Mouse (Mus musculus) neural tube, embryonic 15.5 days (tissue): Measurements from ENCODE around the gene Ptpn12. TPM values are rescaled to one million over a fixed set of nuclear protein-coding genes. Genes with fewer than 3 reads are reported as not detected.

ENCODE experiments used
- ATAC-seq: fragments of 200-750 bp; cut with Nextera tagmentation; 2 replicates; pipeline ENCODE4 v1.8.0; 2017; ENCODE audit warnings: mild to moderate bottlenecking, moderate TSS enrichment, moderate library complexity; ENCODE audit not compliant: low FRiP score
- H3K27ac ChIP-seq: fragments of 300-500 bp; sonication (generic); replicated peaks from 2 replicates; pipeline ENCODE4 v1.5.1; 2015; ENCODE audit warnings: mild to moderate bottlenecking, inconsistent platforms
- H3K27me3 ChIP-seq: fragments of 300-500 bp; sonication (generic); replicated peaks from 2 replicates; pipeline ENCODE4 v1.6.1; 2015; ENCODE audit warnings: inconsistent platforms
- H3K36me3 ChIP-seq: fragments of 300-500 bp; sonication (generic); 2 replicates; pipeline ENCODE4 v1.6.1; 2015; ENCODE audit warnings: inconsistent platforms
- H3K4me1 ChIP-seq: fragments of 300-500 bp; sonication (generic); 2 replicates; pipeline ENCODE4 v1.6.1; 2015; ENCODE audit warnings: inconsistent platforms
- H3K4me2 ChIP-seq: fragments of 300-500 bp; sonication (generic); 2 replicates; pipeline ENCODE4 v1.6.1; 2015; ENCODE audit warnings: inconsistent platforms, mild to moderate bottlenecking, moderate library complexity
- H3K4me3 ChIP-seq: fragments of 300-500 bp; sonication (generic); replicated peaks from 2 replicates; pipeline ENCODE4 v1.5.1; 2015; ENCODE audit warnings: mild to moderate bottlenecking, inconsistent platforms
- H3K9ac ChIP-seq: fragments of 300-500 bp; sonication (generic); replicated peaks from 2 replicates; pipeline ENCODE4 v1.6.1; 2015; ENCODE audit warnings: mild to moderate bottlenecking, inconsistent platforms
- H3K9me3 ChIP-seq: fragments of 300-500 bp; sonication (generic); replicated peaks from 2 replicates; pipeline ENCODE4 v1.6.1; 2016; ENCODE audit warnings: inconsistent platforms
- WGBS: fragments of 180-500 bp; shearing (Covaris S2); methylation state at CpG from one replicate; pipeline ENCODE4 v1.1.7; 2015; ENCODE audit warnings: mixed read lengths; 5-methylcytosine and 5-hydroxymethylcytosine counted together
- polyA plus RNA-seq: library from polyadenylated mRNA; unstranded; fragments of >200 nt; fragmentation: Nextera tagmentation; extraction: Ambion mirVana; gene quantifications from 2 replicates; pipeline ENCODE4 v1.2.1, GENCODE M21; 2015

Gene Ptpn12
- polyA plus RNA-seq = 21.8 TPM in 2 replicates

DNA sequence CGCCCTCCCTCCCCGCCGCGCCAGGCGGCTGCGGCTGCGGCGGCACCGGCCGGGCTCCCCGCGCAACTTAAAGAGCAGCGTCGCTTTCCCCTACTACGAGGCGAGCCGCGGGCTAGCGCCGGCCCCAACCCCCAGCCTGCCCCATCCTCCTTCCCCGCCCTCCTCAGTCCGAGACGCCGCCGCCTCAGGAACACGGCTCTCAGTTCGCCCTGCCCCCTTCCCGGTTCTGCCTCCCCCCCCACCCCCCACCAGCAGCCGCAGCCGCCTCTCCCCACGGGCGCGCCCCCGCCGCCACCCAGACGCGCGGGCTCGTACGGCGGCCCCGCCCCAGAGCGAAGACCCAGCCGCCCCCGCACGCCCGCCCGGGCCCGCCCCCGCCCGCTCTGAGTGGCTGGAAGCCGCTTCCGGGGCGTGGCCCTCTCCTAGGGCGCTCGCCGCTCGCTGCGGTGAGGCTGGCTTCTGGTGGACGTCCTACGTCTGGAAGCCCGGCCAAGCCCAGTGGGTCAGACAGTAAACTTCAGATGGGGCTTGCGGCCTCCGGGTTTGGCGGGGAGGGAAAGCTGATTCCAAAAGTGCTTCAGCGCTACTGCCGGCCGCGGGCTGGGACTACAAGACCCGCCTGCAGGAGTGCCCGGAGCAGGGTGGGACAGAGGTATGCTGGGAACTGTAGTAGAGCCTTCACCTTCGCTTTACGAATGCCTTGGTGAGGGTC, at the start of gene Ptpn12:
Gene Ptpn12, minus strand, starts transcription at position 92 of the 712 bp plus-strand sequence.
- WGBS = 0% methylated on average over 49 of the region's 73 CpGs
- no peaks in the 10 kb centered on the region for H3K27me3 ChIP-seq
- H3K4me3 ChIP-seq = peak within 1 kb of the TSS; percentile 98
- no peaks in the 10 kb centered on the region for H3K9me3 ChIP-seq
- H3K36me3 ChIP-seq = no peaks in the 10 kb centered on the region
- peak; percentile 95 for ATAC-seq
- H3K4me1 ChIP-seq = peaks cover 14% of the 10 kb centered on the region
- H3K9ac ChIP-seq = peak within 1 kb of the TSS; percentile 100
- H3K4me2 ChIP-seq = peak within 1 kb of the TSS; percentile 67
- peak within 1 kb of the TSS; percentile 98 for H3K27ac ChIP-seq

DNA sequence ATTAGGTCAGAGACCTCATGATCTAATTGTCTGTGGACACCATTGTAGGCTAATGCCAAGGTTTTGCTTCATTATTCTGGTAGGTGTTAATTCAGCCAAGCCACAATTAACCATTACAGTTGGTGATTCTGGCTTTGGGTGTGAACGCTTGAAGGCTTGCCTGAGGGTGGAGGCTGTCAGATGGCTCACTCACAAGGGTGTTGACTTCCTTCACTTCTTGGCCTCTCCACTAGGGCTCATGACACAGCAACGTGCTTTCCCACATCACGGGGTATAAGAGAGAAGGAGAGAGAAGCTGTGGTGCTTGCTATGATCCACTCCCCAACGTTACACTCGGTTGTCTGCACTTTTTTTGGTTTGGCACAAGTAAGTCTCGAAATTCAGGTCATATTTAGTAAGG, 35.5 kb upstream of the Ptpn12 start:
- ATAC-seq = no peak
- H3K27me3 ChIP-seq = no peaks in the 10 kb centered on the region
- WGBS = 83% methylated on average over 6 of the region's 6 CpGs

DNA sequence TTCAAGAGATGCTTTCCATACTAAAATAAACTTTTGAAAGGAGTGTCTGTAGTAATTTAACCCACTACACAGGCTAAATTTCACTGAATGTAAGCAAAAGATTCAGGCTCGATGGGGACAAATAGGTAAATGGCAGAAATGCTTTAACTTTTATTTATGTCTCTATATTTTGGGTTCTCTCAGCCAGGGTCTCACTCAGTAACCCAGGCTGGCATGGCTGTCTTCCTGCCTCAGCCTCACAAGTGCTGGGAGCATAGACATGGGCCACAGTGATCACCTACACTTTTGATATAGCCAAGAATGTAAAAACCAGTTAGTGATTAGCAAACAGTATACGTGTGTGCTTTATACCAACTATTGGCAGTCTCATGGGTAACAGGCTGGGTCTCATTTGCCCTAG, 1.5 kb upstream of the Ptpn12 start:
- Histone ChIP-seq H3K9ac (no peak overlapping the region), H3K4me2 (peak overlapping the region; percentile 67; the same call in 1 of the 2 replicates), H3K4me3 (no peak overlapping the region), H3K27ac (no peak overlapping the region), H3K36me3 (no peaks in the 10 kb centered on the region), H3K9me3 (no peaks in the 10 kb centered on the region), H3K4me1 (peaks cover 11% of the 10 kb centered on the region), H3K27me3 (no peaks in the 10 kb centered on the region)
- 86% methylated on average over 2 of the region's 2 CpGs for WGBS
- ATAC-seq = no peak

More for the DNA sequence above, 35.5 kb upstream of the Ptpn12 start:
- H3K4me1 ChIP-seq = no peaks in the 10 kb centered on the region
- H3K4me3 ChIP-seq = no peak overlapping the region
- H3K4me2 ChIP-seq = no peak overlapping the region
- H3K36me3 ChIP-seq = no peaks in the 10 kb centered on the region
- H3K9me3 ChIP-seq = no peaks in the 10 kb centered on the region
- H3K9ac ChIP-seq = no peak overlapping the region
- H3K27ac ChIP-seq = no peak overlapping the region

DNA sequence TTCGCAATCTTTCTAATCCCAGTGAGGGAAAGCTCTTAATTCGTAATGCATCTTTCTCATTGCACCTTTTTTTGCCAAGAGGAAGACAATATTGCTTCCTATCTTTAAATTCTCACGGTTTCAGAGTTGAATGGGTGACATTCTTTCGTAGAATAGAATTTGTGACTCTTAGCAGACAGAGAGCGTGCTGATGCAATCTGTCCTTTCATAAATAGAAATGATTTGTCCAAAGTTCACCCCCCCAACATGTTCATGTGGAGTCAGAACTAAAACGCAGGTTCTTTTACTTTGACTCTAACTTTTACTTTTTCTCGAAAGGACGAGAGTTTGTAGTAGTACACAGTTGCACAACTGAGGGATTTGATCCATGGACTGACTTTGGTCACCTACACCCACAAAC, 884 bp upstream of the Ptpn12 start:
- Histone ChIP-seq H3K36me3 (no peaks in the 10 kb centered on the region), H3K9me3 (no peaks in the 10 kb centered on the region), H3K27me3 (no peaks in the 10 kb centered on the region), H3K4me1 (peaks cover 14% of the 10 kb centered on the region), H3K4me2 (peak overlapping the region; percentile 67), H3K4me3 (peak overlapping the region; percentile 98), H3K27ac (peak overlapping the region; percentile 98), H3K9ac (peak overlapping the region; percentile 67)
- ATAC-seq = no peak
- 7% methylated on average over 8 of the region's 8 CpGs for WGBS

DNA sequence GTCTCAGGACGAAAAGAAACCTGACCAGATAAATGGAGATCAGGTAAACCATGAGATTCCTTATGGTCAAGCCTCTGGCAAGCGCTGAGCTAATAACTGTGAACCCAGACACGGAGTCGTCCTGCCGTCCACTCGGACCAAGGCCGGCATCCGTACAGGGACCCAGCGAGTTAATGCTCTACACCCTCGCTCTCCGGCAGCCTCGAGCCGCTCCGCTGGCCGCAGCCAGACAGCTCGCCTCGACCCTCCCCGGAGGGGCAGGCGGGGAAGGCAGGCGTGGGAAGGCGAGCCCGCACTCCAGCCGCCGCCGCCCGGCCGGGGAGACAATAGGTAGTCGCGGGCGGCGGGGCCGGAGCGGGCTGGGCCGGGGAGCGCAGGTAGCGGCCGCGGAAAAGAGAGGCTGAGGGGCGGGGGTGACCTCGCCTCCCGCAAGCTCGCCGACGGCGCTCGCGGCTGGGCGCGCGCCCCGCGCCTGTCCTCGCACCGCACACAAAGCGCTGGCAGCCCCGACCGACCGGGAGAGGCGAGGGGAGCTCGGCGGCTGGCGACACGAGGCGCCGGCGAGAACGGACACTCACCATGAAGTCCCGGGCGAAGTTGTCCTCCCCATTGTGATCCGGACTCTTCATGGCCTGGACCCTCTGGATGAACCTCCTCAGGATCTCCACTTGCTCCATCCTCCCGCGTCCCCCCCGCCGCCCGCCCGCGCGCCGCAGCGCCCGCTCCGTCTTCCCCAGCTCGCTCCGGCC, 466 bp downstream of the Ptpn12 start:
- H3K36me3 ChIP-seq = no peaks in the 10 kb centered on the region
- ATAC-seq = peak; percentile 71
- H3K27me3 ChIP-seq = no peaks in the 10 kb centered on the region
- peaks cover 14% of the 10 kb centered on the region for H3K4me1 ChIP-seq
- H3K27ac ChIP-seq = peak overlapping the region; percentile 98
- under 1% methylated on average over 68 of the region's 84 CpGs for WGBS
- peak overlapping the region; percentile 100 for H3K9ac ChIP-seq
- H3K4me2 ChIP-seq = peak overlapping the region; percentile 67
- H3K4me3 ChIP-seq = peak overlapping the region; percentile 98
- H3K9me3 ChIP-seq = no peaks in the 10 kb centered on the region

DNA sequence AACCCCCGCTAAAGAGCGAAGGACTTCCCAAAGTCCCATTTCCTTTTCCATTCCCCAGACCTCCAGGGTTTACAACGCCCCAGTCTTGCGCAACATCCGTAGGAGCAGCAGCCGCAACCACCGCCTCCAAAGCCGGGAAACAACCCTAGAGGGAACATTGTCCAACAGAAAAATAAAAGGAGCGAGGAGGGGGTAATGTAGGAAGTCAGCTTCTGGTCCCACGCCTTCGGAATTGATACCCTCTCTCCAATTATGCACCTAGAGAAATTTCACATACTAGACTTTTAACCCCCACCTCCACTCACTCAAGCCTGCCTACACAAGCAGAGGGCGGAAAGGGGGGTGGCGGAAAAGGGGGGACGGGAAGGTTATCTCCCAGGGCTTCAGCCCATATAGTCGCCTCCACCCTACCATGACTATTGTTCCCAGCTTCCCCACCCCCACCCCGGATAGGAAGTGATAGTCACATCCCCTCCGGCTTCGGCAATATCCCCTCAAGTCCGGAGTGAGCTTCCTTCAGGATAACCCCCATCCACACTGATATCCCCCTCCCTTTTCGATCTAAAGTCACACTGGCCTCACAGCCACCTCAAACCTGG, 1.1 kb downstream of the Ptpn12 start:
- Histone ChIP-seq H3K36me3 (no peaks in the 10 kb centered on the region), H3K9me3 (no peaks in the 10 kb centered on the region), H3K4me1 (peaks cover 14% of the 10 kb centered on the region), H3K4me3 (peak overlapping the region; percentile 98), H3K9ac (peak overlapping the region; percentile 100), H3K27me3 (no peaks in the 10 kb centered on the region), H3K27ac (peak overlapping the region; percentile 98), H3K4me2 (peak overlapping the region; percentile 67)
- WGBS = under 1% methylated on average over 20 of the region's 20 CpGs
- peak; percentile 12 for ATAC-seq

DNA sequence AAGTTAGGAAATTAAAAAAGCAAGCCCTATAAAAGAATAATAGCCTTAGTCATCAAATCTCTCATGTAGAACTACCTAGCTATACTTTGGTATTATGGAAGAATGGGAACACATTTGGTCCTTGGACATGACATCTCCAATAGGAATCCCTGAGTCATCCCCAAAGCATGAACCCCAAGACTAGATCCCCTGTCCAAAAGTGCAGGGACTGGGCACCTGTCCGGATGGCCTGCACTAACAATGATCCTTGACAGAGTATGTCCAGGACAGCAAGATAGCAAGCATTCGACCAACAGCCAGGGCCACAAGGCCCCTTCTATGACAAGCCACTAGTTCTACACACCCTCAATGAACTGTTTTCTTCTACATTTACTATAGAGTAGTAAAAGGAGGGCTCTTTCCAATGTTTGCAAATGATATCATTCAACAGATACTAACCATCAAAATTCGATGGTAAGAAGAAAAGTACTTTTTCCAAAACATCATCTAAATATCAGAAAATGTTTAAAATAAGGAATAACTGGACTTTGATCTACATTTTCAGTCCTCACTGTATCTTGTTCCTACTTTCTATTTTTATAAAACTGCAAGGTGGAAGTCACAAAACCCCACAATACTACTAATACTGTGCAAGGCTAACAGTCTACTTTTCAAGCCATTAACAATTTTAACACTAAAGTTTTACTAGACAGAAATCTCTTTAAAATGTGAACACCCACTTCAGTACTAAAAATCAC, 2.0 kb downstream of the Ptpn12 start:
- no peaks in the 10 kb centered on the region for H3K36me3 ChIP-seq
- H3K27ac ChIP-seq = peak overlapping the region; percentile 98; the same call in 1 of the 2 replicates
- H3K4me2 ChIP-seq = peak overlapping the region; percentile 67
- peak overlapping the region; percentile 100; the same call in 1 of the 2 replicates for H3K9ac ChIP-seq
- ATAC-seq = no peak
- H3K9me3 ChIP-seq = no peaks in the 10 kb centered on the region
- 63% methylated on average over 3 of the region's 3 CpGs for WGBS
- peak overlapping the region; percentile 98 for H3K4me3 ChIP-seq
- H3K4me1 ChIP-seq = peaks cover 18% of the 10 kb centered on the region
- H3K27me3 ChIP-seq = no peaks in the 10 kb centered on the region

DNA sequence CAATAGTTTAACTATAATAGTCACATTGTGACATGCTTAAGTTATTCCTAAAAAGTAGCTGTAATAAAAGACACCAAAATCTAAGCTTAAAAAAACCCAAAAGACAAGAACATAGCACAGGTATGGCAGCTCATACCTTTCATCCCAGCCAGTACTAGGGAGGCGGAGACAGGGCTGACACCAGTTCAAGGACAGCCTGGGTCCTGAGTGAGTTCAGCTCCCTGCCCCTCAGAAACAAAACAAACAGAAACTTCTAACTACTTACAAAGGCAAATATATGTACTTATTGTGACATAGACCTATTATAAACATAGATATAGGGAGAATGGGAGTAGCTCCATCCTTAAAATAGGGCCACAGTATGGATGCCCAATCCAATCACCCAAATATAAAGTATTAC, 3.2 kb downstream of the Ptpn12 start:
- H3K4me1 ChIP-seq = peaks cover 18% of the 10 kb centered on the region
- H3K4me3 ChIP-seq = no peak overlapping the region
- H3K27ac ChIP-seq = no peak overlapping the region
- no peaks in the 10 kb centered on the region for H3K36me3 ChIP-seq
- 0 out of 2 replicates have a peak overlapping the region, but pooled peaks have one; percentile 15 for H3K4me2 ChIP-seq
- no peak for ATAC-seq
- WGBS = 96% methylated on average over 1 of the region's 1 CpGs
- no peaks in the 10 kb centered on the region for H3K27me3 ChIP-seq
- no peaks in the 10 kb centered on the region for H3K9me3 ChIP-seq
- H3K9ac ChIP-seq = no peak overlapping the region

DNA sequence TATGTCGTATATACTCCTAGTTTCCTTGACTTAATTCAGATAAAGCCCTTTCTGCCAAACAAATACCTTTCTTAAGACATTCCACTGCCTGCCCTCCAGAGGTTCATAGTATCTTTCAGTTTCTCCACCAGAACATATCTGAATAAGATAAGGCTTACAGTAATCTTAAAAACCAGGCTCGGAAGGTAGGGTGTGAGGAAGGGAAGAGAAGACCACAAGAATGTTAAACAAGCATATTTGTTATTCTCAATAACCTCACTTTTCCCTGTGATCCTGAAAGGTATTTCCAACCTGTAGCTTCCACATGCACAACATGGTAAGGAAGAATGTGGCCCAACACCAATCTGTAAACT, 5.0 kb downstream of the Ptpn12 start:
- H3K36me3 ChIP-seq = no peaks in the 10 kb centered on the region
- no peak overlapping the region for H3K4me2 ChIP-seq
- 94% methylated on average over 2 of the region's 2 CpGs for WGBS
- no peak overlapping the region for H3K27ac ChIP-seq
- no peaks in the 10 kb centered on the region for H3K27me3 ChIP-seq
- no peak overlapping the region for H3K4me3 ChIP-seq
- no peak overlapping the region for H3K9ac ChIP-seq
- no peaks in the 10 kb centered on the region for H3K9me3 ChIP-seq
- ATAC-seq = no peak
- H3K4me1 ChIP-seq = peaks cover 18% of the 10 kb centered on the region

DNA sequence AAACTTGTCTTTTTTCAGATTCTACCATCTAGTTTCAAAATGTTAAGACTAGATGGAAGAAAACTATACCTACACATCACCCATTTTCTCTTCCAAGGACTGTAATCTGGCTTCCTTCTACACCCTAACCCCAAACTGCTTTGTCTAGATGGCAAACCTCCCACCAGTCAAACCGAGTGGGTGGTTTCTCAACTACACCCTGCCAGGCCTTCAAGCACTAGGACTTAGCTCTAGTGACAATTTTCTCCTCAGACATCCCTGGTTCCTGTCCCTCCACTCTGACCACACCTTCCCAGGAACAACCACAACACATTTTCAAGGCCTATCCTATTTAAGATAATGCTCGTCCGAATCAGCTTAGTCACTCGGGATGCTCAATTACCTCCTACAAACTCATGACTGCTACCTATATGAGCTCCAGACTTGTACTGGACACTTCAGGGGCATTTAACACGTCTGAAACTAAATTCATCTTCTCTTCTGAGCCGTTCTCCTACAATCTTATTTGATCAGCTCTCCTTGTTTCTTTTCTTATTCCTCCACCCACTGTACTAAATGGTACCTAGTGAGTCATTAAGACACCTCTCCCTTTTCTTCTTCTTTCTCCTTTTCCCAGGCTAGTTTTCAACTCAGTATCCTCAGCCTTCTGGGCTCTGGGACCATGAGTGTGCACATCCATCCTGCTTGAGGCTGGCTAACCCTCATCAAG, 5.5 kb downstream of the Ptpn12 start:
- no peak overlapping the region for H3K4me2 ChIP-seq
- no peak overlapping the region for H3K27ac ChIP-seq
- no peak for ATAC-seq
- no peaks in the 10 kb centered on the region for H3K36me3 ChIP-seq
- 83% methylated on average over 6 of the region's 6 CpGs for WGBS
- H3K4me3 ChIP-seq = no peak overlapping the region
- no peak overlapping the region for H3K9ac ChIP-seq
- H3K4me1 ChIP-seq = peaks cover 18% of the 10 kb centered on the region
- no peaks in the 10 kb centered on the region for H3K9me3 ChIP-seq
- H3K27me3 ChIP-seq = no peaks in the 10 kb centered on the region

DNA sequence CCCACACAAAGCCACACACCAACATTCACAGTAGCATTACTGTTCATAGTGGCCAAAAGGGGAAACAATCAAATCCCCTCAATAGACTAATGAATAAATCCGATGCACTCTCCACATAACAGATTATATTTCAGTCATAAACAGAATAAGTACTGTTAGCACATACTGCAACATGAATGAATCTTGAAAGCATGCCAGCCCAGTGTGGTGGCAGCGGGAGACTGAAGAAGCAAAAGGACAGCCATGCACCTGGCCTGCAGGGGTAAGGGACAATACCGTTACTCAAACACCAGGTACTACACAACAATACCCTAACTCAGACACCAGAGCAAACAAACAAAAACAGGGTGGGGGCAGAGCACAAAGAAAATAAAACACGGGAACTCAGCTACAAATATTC, 6.7 kb downstream of the Ptpn12 start:
- Histone ChIP-seq H3K9me3 (no peaks in the 10 kb centered on the region), H3K36me3 (no peaks in the 10 kb centered on the region), H3K27ac (no peak overlapping the region), H3K4me2 (no peak overlapping the region), H3K9ac (no peak overlapping the region), H3K4me1 (peaks cover 18% of the 10 kb centered on the region), H3K27me3 (no peaks in the 10 kb centered on the region), H3K4me3 (no peak overlapping the region)
- WGBS = 77% methylated on average over 4 of the region's 4 CpGs
- no peak for ATAC-seq
